Mouse (Mus musculus) layer of hippocampus, adult 18-20 months (tissue): ENCODE measurements around the gene Ctsll3. TPM values are rescaled to one million over a fixed set of nuclear protein-coding genes. Genes with fewer than 3 reads are reported as not detected.

Source experiments
- DNase-seq, 2 experiments: peaks; one replicate each; pipeline ENCODE4 v3.0.0; 2022; ENCODE audit warnings: low spot score in 2 of 2
- total RNA-seq, 2 experiments: library from RNA; stranded (reverse); gene quantifications; 2 replicates each; pipeline ENCODE4 v1.2.3; 2021

Ctsll3 gene
- total RNA-seq, 2 experiments from 2014 or later, result not detected

- DNase-seq, result peak in 1 of 2 experiments; percentile 51
These were observed 54.1 kb downstream of the Ctsll3 start for GRCm38 (mm10) chr13:60748556-60748955.

Other genes with a start within 250 kb of the Ctsll3 start
- 100 to 1,000 TPM; 138 to 142 TPM for gene Dapk1, start 200.9 kb downstream of the Ctsll3 start, total RNA-seq
- gene BC051665, start 16.5 kb downstream of the Ctsll3 start, total RNA-seq, result not detected
- under 1 TPM; 0.30 to 0.36 TPM for gene 4930486L24Rik, start 61.6 kb upstream of the Ctsll3 start, total RNA-seq
- gene Gm49392, start 94.0 kb upstream of the Ctsll3 start, total RNA-seq, result not detected
- gene Ctla2b, start 94.6 kb upstream of the Ctsll3 start, total RNA-seq, result 1 to 10 TPM; 2.2 to 2.3 TPM
- gene Tpbpb, start 102.0 kb upstream of the Ctsll3 start, total RNA-seq, result not detected
- gene Gm49393, start 132.7 kb upstream of the Ctsll3 start, total RNA-seq, result not detected
- gene Gm49391, start 133.7 kb upstream of the Ctsll3 start, total RNA-seq, result not detected
- gene Ctla2a, start 133.8 kb upstream of the Ctsll3 start, total RNA-seq, result 10 to 100 TPM; 16.0 to 19.5 TPM
- gene Tpbpa, start 139.1 kb upstream of the Ctsll3 start, total RNA-seq, result not detected
- gene Ctsj, start 203.1 kb upstream of the Ctsll3 start, total RNA-seq, result not detected
- not detected for gene Ctsq, start 237.8 kb upstream of the Ctsll3 start, total RNA-seq